Mouse (Mus musculus): ENCODE results near the gene Idh3b.
A peak's percentile ranks its signal among the peaks of the same experiment; 100 is the strongest.

The Idh3b gene

DNA sequence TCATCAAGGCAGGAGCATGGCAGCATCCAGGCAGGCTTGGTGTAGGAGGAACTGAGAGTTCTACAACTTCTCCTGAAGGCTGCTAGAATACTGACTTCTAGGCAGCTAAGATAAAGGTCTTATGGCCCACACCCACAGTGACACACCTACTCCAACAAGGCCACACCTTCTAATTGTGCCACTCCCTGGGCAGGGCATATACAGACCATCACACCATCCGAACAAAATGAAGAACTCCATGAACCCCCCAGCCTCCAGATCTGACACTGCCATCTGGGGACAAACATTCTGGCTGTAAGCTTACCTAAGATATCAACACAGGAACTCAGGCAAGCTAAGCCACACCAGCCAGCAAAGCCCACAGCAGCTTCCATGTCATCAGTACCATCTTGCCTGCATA, 18.8 kb downstream of the Idh3b start:
- no peak for DNase-seq (ENCODE audit: low read depth, low spot score)

DNA sequence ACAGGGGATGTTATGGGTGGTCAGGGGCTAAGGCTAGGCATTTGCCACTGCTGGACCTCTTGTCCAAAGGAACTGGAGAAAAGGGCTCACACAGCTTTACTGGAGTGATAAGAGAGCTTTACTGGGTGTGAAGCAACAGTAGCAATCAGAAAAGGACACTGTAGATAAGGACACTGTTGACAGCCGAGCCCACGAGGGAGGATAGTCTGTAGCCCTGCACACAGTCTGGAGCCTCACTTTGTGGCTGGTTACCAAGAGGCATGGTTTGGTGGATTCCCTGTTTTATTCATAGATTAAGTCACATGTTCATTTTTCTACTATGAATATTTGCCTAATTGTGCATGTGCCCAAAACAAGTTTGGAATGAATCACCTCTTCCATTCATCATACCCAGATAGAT, 21.9 kb downstream of the Idh3b start:
- DNase-seq (ENCODE audit: low read depth, low spot score): no peak

DNA sequence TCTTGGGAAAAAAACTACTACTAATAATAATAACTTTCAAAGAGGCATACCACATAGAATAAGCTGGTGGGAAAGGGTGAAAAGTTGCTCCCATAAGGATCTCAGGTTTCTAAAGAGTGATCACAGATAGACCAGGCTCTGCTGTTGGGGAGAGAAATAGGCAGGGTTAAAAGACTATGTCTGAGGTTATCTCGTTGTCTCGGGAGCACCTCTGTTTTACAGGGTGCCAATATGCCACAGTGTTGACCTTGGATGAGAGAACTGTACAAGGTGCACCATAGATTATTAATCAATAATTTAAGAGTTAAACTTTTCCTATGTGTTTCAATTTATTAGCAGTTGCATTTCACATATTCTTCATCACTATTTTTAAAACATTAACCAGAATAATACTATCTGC, 22.4 kb downstream of the Idh3b start:
- DNase-seq (ENCODE audit: low read depth, low spot score): no peak

DNA sequence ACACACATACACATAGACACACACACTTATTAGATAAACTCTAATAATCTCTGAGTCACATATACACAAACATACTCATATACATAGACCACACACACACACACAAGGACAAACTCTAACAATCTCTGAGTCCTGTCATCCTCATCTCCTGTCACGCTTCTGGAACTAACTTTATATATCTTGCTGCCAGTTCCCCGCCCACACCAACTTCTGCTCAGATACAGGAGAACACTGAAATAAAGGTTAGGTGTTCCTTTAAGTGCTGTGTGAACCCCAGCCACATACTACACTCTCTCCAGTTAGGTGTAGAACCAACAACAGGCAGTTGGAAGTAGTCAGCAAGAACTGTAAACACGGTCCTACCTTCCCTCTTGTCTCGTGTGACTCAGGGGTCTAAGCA, 23.5 kb downstream of the Idh3b start:
- no peak for DNase-seq (ENCODE audit: low read depth, low spot score)

DNA sequence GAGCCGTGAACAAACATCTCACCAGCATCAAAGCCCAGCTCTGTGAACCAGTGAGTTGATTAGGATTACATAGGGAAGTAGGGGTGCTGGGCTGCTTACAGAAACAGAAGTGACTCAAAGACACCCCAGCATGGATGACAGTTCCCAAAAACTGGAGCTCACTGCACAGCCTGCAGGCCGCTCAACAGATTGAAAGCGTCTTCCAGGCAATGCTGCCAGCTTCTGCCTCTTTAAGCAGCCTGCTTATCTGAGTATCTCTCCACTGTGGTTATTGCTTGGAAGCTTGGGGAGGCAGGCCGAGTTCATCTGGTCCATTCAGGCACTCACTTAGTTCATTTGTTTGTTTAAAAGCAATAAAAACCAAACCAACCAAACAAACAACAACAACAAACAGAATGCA, 27.6 kb downstream of the Idh3b start:
- DNase-seq (ENCODE audit: low read depth, low spot score): no peak

DNA sequence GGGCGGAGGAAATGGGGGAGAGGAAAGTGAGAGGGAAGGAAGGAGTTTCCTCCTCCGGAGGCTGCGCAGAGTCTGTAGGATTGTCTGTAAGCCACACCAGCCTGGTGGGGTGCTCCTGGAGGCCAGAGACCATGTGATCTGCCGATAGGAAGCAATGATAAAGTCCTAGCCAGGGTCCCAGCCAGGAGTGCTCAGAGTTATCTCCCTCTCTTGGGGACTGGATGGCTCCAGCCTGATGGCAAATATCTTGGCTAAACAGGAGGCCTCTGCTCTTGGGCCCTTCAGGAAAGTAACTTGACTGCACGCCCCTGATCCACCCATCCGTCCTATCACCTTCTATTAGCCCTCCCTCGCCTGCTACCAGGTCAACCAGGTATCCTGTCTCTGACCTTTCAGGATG, 36.1 kb downstream of the Idh3b start:
- DNase-seq (ENCODE audit: low read depth, low spot score): no peak

DNA sequence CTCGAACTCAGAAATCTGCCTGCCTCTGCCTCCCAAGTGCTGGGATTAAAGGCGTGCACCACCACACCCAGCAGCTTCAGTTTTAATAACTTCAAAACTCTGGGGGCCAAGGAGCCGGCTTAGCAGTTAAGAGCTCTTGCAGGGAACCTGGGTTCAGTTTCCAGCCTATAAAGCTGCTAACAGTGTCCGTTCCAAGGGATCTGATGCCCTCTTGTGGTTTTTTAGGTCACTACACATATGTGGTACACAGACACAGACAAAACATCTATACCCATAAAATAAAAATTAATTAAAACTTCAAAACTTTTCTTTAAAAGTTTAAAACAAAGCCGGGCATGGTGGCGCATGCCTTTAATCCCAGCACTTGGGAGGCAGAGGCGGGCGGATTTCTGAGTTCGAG, 37.4 kb downstream of the Idh3b start:
- peak; percentile 9 for DNase-seq (ENCODE audit: low read depth, low spot score)

All from retina, postnatal 7 days (tissue).